Mouse (Mus musculus) spleen, adult 2 months (tissue): ENCODE results near the gene Gli2.

Experiments
- CTCF ChIP-seq: fragments of 200-500 bp; IDR thresholded peaks from 2 replicates; pipeline ENCODE4 v1.5.1; 2011; ENCODE audit warnings: mild to moderate bottlenecking, inconsistent platforms; ENCODE audit not compliant: insufficient read depth, insufficient read length, insufficient replicate concordance; ENCODE audit errors: extremely low read depth
- POLR2A ChIP-seq: fragments of 200-500 bp; IDR thresholded peaks from 2 replicates; pipeline ENCODE4 v1.6.1; 2011; ENCODE audit warnings: low read depth, low read length, inconsistent platforms

- TF ChIP-seq POLR2A (no peak), CTCF (no peak)
These were observed 84.7 kb downstream of the Gli2 start for GRCm38 (mm10) chr1:118968661-118969179.
